Mouse (Mus musculus) C2C12 (cell line): ENCODE measurements around the gene Ahsa1. TPM values are rescaled to one million over a fixed set of nuclear protein-coding genes. Genes with fewer than 3 reads are reported as not detected.

Experiments used
- H3K27me3 ChIP-seq: one replicate; pipeline ENCODE4 v1.6.1; 2011; ENCODE audit not compliant: control insufficient read depth, insufficient read depth, insufficient read length
- H3K36me3 ChIP-seq: one replicate; pipeline ENCODE4 v1.6.1; 2011; ENCODE audit not compliant: control insufficient read depth, insufficient read depth
- H3K4me3 ChIP-seq: one replicate; pipeline ENCODE4 v1.5.1; 2011; ENCODE audit warnings: mild to moderate bottlenecking, control low read depth; ENCODE audit not compliant: poor library complexity, insufficient read depth, severe bottlenecking
- H3K79me2 ChIP-seq: one replicate; pipeline ENCODE4 v1.6.1; 2011; ENCODE audit not compliant: control insufficient read depth, insufficient read depth
- H3K79me3 ChIP-seq: one replicate; pipeline ENCODE4 v1.6.1; 2011; ENCODE audit warnings: low read depth, control low read depth
- H3ac ChIP-seq: one replicate; pipeline ENCODE3; 2011; ENCODE audit warnings: low read depth; ENCODE audit not compliant: control insufficient read depth, insufficient read length
- CEBPB ChIP-seq: IDR thresholded peaks from one replicate; pipeline ENCODE4 v1.6.1; 2011; ENCODE audit warnings: low read depth, mild to moderate bottlenecking, control low read depth, moderate library complexity
- CTCF ChIP-seq: IDR thresholded peaks from one replicate; pipeline ENCODE4 v1.5.1; 2011; ENCODE audit not compliant: control insufficient read depth, insufficient read depth, insufficient read length
- FOSL1 ChIP-seq: IDR thresholded peaks from one replicate; pipeline ENCODE4 v1.8.0; 2011; ENCODE audit warnings: mild to moderate bottlenecking, low read length; ENCODE audit not compliant: poor library complexity, insufficient read depth, severe bottlenecking
- MAX ChIP-seq: IDR thresholded peaks from one replicate; pipeline ENCODE4 v1.6.1; 2011; ENCODE audit warnings: mild to moderate bottlenecking, control low read depth
- MYOD1 ChIP-seq: IDR thresholded peaks from one replicate; pipeline ENCODE4 v1.6.1; 2011; ENCODE audit warnings: low read depth; ENCODE audit not compliant: control insufficient read depth, insufficient read length
- MYOG ChIP-seq: IDR thresholded peaks from one replicate; pipeline ENCODE4 v1.6.1; 2011; ENCODE audit not compliant: control insufficient read depth, insufficient read length; ENCODE audit errors: extremely low read depth
- USF1 ChIP-seq: IDR thresholded peaks from one replicate; pipeline ENCODE4 v1.6.1; 2011; ENCODE audit warnings: low read depth, mild to moderate bottlenecking, control low read depth, moderate library complexity
- polyA plus RNA-seq: library from polyadenylated mRNA; unstranded; fragments of >200 nt; fragmentation: generic; extraction: Trizol; gene quantifications from one replicate; pipeline ENCODE4 v1.2.1, GENCODE M21; 2012; ENCODE audit warnings: missing spikeins

The Ahsa1 gene
- polyA plus RNA-seq, 1 experiment, result 226 TPM

DNA sequence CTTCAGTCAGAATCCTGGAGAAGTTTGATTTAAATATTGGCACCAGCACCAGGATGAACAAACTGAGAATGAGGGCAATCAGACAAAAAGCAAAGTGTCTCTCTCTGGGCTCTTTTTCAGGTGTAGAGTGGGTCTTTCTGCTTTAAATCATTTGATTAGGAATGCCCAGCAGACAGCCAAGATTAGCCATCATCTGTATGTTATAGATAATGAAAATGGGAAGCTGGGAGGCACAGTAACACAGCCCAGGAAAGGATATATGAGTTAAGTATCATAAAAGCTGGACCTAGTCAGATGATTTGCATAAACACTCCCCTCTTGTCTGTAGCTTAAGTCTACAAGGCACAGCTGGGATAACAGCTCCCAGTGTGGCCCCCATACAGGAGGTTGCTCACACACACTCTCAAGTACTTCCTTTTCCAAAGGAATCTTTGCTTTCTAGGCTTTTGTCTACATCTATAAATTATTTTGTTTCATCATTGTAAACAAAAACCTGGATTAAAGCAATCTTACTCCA, 35.8 kb upstream of the Ahsa1 start:
- no peaks in the 10 kb centered on the region for H3K36me3 ChIP-seq
- no peak overlapping the region for H3K4me3 ChIP-seq
- no peaks in the 10 kb centered on the region for H3K79me2 ChIP-seq
- H3K79me3 ChIP-seq, result no peaks in the 10 kb centered on the region
- no peaks in the 10 kb centered on the region for H3K27me3 ChIP-seq
- H3ac ChIP-seq, result no peak overlapping the region
- TF ChIP-seq MYOD1 (no peak), USF1 (no peak), CEBPB (no peak), MYOG (no peak), MAX (no peak), CTCF (no peak), FOSL1 (no peak)

DNA sequence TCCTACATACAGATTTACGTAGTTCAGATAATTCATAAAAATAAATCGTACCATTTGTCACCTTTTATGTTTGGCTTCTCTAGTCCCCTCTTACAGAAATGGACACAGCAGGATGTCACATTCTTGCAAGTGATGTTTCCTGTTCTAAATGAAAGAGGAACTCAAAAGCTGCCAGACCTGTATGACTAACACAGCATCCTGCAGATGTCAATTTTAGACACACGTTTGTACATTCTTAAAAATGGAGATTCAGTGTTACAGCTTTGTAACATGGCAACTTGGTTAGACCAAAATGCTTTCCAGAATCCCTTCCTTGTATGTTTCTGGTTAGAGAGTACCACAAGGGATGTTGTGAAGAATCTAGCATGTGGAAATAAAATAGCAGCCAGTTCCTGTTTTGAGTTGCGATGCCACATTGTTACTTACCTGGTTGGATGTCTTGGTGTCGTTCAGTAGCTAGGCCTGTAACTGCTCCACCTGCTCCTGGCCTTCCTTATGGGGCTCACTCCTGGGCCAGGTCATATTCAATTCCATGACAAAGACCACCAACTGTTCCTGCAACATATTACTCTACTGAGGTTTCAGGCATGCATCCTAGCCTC, 29.3 kb upstream of the Ahsa1 start:
- H3K27me3 ChIP-seq, result no peaks in the 10 kb centered on the region
- peaks cover 46% of the 10 kb centered on the region for H3K36me3 ChIP-seq
- TF ChIP-seq MYOD1 (no peak), CEBPB (no peak), FOSL1 (no peak), CTCF (no peak), MAX (no peak), USF1 (no peak), MYOG (no peak)

DNA sequence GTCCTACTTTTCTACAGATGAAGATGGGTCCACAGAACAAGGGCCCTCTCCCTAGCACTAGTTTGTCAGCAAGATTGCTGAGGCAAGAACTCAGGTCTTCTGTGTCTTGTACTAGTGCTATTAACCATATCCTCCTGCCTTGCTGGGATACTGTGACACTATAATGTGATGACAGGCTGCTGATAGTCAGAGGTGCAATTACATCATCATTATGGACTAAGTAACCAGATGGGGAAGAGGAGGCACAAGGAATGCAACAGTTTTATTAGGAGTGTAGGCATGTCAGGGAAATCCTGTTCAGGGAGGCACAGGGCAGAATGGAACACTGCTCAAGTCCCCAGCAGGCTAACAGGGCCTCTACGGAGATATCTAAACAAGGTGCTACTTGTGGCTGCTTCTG, 27.6 kb upstream of the Ahsa1 start, which contains the start of gene Noxred1:
Gene Noxred1, minus strand, starts transcription at position 101 of the 400 bp plus-strand sequence.
- Histone ChIP-seq H3K27me3 (no peaks in the 10 kb centered on the region), H3K79me2 (no peaks in the 10 kb centered on the region), H3ac (no peak within 1 kb of the TSS), H3K79me3 (no peaks in the 10 kb centered on the region), H3K36me3 (peaks cover 52% of the 10 kb centered on the region), H3K4me3 (no peak within 1 kb of the TSS)
- TF ChIP-seq MYOG (no peak), USF1 (no peak), MYOD1 (no peak), MAX (no peak), FOSL1 (no peak), CTCF (no peak), CEBPB (no peak)

More for the DNA sequence above, 29.3 kb upstream of the Ahsa1 start:
- no peaks in the 10 kb centered on the region for H3K79me3 ChIP-seq
- H3K4me3 ChIP-seq, result no peak overlapping the region
- no peak overlapping the region for H3ac ChIP-seq
- H3K79me2 ChIP-seq, result no peaks in the 10 kb centered on the region

DNA sequence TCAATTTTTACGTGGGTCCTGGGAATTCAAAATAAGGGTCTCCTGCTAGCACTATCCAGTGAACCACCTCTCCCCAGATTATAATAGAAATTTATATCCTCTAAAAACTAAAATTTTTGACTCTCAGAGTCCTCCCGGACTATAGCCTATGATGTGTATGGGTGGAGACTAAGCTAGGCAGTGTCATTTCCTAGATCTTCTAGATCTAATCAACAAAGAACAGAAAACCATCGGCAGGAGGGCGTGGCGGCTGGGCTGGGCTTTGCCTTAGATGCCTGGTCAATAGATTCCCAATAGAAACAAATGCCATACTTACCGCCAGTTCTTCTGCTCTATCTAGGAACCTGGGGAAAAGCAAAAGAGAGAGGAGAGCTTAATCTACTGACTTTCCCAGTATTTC, 16.1 kb upstream of the Ahsa1 start:
- no peaks in the 10 kb centered on the region for H3K79me2 ChIP-seq
- H3K79me3 ChIP-seq, result no peaks in the 10 kb centered on the region
- no peak overlapping the region for H3K4me3 ChIP-seq
- H3K36me3 ChIP-seq, result peaks cover 81% of the 10 kb centered on the region
- H3ac ChIP-seq, result no peak overlapping the region
- no peaks in the 10 kb centered on the region for H3K27me3 ChIP-seq
- no peak for TF ChIP-seq USF1
- TF ChIP-seq CTCF, result no peak
- TF ChIP-seq FOSL1, result no peak
- no peak for TF ChIP-seq MYOG
- TF ChIP-seq MYOD1, result no peak
- TF ChIP-seq CEBPB, result no peak
- TF ChIP-seq MAX, result no peak

DNA sequence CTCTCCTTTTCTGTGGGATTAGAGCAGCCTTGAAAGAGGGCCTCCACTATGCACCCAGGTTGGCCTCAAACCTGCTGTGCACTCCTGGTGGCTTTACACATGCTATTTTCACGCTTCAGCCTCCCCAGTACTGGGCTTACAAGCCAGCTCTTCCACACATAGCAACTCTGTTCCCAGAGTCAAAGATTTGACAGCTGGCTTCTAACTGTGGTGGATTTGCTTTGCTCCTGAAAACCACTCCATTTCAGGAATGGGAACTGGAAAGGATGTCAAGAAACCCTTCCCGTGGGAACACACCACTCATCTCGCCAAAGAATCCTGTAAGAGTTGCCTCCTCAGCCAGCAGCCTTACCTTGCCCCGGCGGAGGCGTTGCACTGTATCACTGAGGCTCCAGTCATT, 12.4 kb upstream of the Ahsa1 start:
- TF ChIP-seq MAX, result no peak
- TF ChIP-seq CTCF, result no peak
- no peak for TF ChIP-seq MYOD1
- TF ChIP-seq CEBPB, result no peak
- no peak for TF ChIP-seq FOSL1
- TF ChIP-seq USF1, result no peak
- TF ChIP-seq MYOG, result no peak
- Histone ChIP-seq H3K79me3 (no peaks in the 10 kb centered on the region), H3K4me3 (no peak overlapping the region), H3ac (no peak overlapping the region), H3K79me2 (no peaks in the 10 kb centered on the region), H3K36me3 (peaks cover 74% of the 10 kb centered on the region), H3K27me3 (no peaks in the 10 kb centered on the region)
